In the genomic region with DNA sequence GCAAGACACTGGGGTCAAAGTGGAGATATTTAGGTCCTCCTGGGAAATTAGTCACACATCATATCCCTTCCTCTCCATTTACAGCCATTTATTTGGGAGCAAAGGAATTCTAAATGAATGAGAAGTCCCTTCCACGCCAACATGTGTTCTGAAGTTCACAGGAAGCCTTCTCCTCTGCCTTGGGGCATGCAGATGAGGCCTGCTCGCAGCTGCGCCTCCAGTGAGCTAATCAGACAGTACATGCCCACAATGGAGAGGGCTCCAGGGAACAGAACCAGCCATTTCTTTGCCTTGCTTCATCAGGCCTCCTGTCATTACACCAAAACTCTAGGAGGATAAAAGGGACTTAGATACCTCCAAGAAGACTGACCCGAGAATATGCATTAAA, we compare ENCODE assay signal across 13 mouse cellular contexts.
DNase-seq lines count a peak whose midpoint lies in the region; ATAC-seq and TF ChIP-seq lines count a peak whose summit lies in the region.
"Had no signal": no experiment of that assay in that cellular context is flagged by ENCODE, and none has a peak within 500 bp of the region (broad histone marks: within the 10 kb centered on the region; RNA-seq: fewer than 3 reads in every experiment).

No protein-coding gene starts in this region.

- ATAC-seq in heart, embryonic 11.5 days (replicated peaks; ENCODE audit: insufficient number of reproducible peaks, low FRiP score, low TSS enrichment) = no peak
- no peak for ATAC-seq in kidney, postnatal 0 days (replicated peaks; ENCODE audit: low FRiP score, low read depth)
- no peak for ATAC-seq in liver, embryonic 12.5 days
- ATAC-seq: forebrain, embryonic 13.5 days had no signal

- H3K36me3 ChIP-seq in heart, adult 2 months (ENCODE audit: control insufficient read depth, insufficient read depth, low read length) = no peaks in the 10 kb centered on the region
- H3K36me3 ChIP-seq in heart, embryonic 11.5 days (ENCODE audit: control insufficient read depth, insufficient read depth, low read length) = no peaks in the 10 kb centered on the region
- no peaks in the 10 kb centered on the region for H3K36me3 ChIP-seq in kidney, postnatal 0 days (ENCODE audit: insufficient read depth, low read length)
- H3K36me3 ChIP-seq in liver, embryonic 12.5 days = no peaks in the 10 kb centered on the region
- H3K36me3 ChIP-seq: embryonic facial prominence, embryonic 12.5 days had no signal

- no peaks in the 10 kb centered on the region for H3K9me3 ChIP-seq in heart, embryonic 11.5 days (replicated peaks; ENCODE audit: control insufficient read depth, low read length)
- no peaks in the 10 kb centered on the region for H3K9me3 ChIP-seq in kidney, postnatal 0 days (replicated peaks; ENCODE audit: low read length)
- H3K9me3 ChIP-seq in liver, embryonic 12.5 days (replicated peaks) = no peaks in the 10 kb centered on the region
- H3K9me3 ChIP-seq: embryonic facial prominence, embryonic 12.5 days; forebrain, embryonic 13.5 days had no signal

- no peak overlapping the region for H3K9ac ChIP-seq in heart, adult 2 months (ENCODE audit: low read depth, low read length)
- no peak overlapping the region for H3K9ac ChIP-seq in heart, embryonic 11.5 days (ENCODE audit: low read depth, low read length)
- no peak overlapping the region for H3K9ac ChIP-seq in kidney, postnatal 0 days (ENCODE audit: low read depth, low read length)
- H3K9ac ChIP-seq in liver, embryonic 12.5 days = no peak overlapping the region
- H3K9ac ChIP-seq: embryonic facial prominence, embryonic 12.5 days; forebrain, embryonic 13.5 days; hindbrain, embryonic 14.5 days had no signal

- no peak overlapping the region for H3K4me2 ChIP-seq in heart, embryonic 11.5 days
- H3K4me2 ChIP-seq in kidney, postnatal 0 days (ENCODE audit: low read length) = no peak overlapping the region
- no peak overlapping the region for H3K4me2 ChIP-seq in liver, embryonic 12.5 days
- H3K4me2 ChIP-seq: embryonic facial prominence, embryonic 12.5 days; forebrain, embryonic 13.5 days; hindbrain, embryonic 14.5 days; liver, embryonic 11.5 days had no signal

- TF ChIP-seq CTCF in heart, adult 2 months (IDR thresholded peaks at IDR 0.05) = no peak
- TF ChIP-seq CTCF in kidney, postnatal 0 days (IDR thresholded peaks at IDR 0.05; ENCODE audit: low read depth) = no peak
- TF ChIP-seq CTCF in embryonic fibroblast, embryonic 13.5 days (IDR thresholded peaks at IDR 0.05; ENCODE audit: borderline replicate concordance, insufficient read depth, low read length) = no peak

- peak in 1 of 2 experiments; percentile 32 for DNase-seq in heart, adult 2 months
- DNase-seq in kidney, postnatal 0 days (ENCODE audit: low spot score) = no peak
- no peak for DNase-seq in kidney, postnatal 14 days
- DNase-seq in 3T3-L1 (ENCODE audit: low read depth, low spot score) = peak; percentile 79
- no peak for DNase-seq in testis, postnatal 14 days (ENCODE audit: low spot score)
- DNase-seq: thymus, adult 18-20 months had no signal

- H3K27me3 ChIP-seq in heart, adult 2 months (ENCODE audit: control insufficient read depth, insufficient read depth, low read length) = no peaks in the 10 kb centered on the region
- no peaks in the 10 kb centered on the region for H3K27me3 ChIP-seq in heart, embryonic 11.5 days (ENCODE audit: control insufficient read depth, insufficient read depth, low read length)
- H3K27me3 ChIP-seq in kidney, postnatal 0 days (ENCODE audit: insufficient read depth, low read length) = no peaks in the 10 kb centered on the region
- H3K27me3 ChIP-seq in liver, embryonic 12.5 days (replicated peaks) = no peaks in the 10 kb centered on the region
- H3K27me3 ChIP-seq: embryonic facial prominence, embryonic 12.5 days; forebrain, embryonic 13.5 days had no signal

- H3K27ac ChIP-seq in heart, adult 2 months = peak overlapping the region; percentile 51
- no peak overlapping the region for H3K27ac ChIP-seq in heart, embryonic 11.5 days (ENCODE audit: low read depth, low read length)
- H3K27ac ChIP-seq in kidney, postnatal 0 days = peak overlapping the region; percentile 60
- H3K27ac ChIP-seq in embryonic fibroblast, embryonic 13.5 days (ENCODE audit: insufficient read depth, low read length) = peak overlapping the region; percentile 95
- H3K27ac ChIP-seq in liver, embryonic 12.5 days = no peak overlapping the region
- H3K27ac ChIP-seq: embryonic facial prominence, embryonic 12.5 days; forebrain, embryonic 13.5 days; hindbrain, embryonic 14.5 days had no signal

- no peak for TF ChIP-seq EP300 in heart, adult 2 months (IDR thresholded peaks at IDR 0.05; ENCODE audit: insufficient read depth, low read depth, low read length)

- H3K79me2 ChIP-seq in heart, adult 2 months (replicated peaks; ENCODE audit: control insufficient read depth, insufficient read depth, low read length) = no peaks in the 10 kb centered on the region

- no peak for TF ChIP-seq POLR2A in heart, adult 2 months (IDR thresholded peaks at IDR 0.05; ENCODE audit: insufficient read depth, low read depth, low read length)
- TF ChIP-seq POLR2A in embryonic fibroblast, embryonic 13.5 days (IDR thresholded peaks at IDR 0.05; ENCODE audit: low read depth, low read length) = no peak

- WGBS in heart, adult 2 months = 62% methylated on average over 4 of the region's 4 CpGs
- WGBS in heart, embryonic 11.5 days (ENCODE audit: insufficient replicate concordance) = 79% methylated on average over 4 of the region's 4 CpGs
- 66% methylated on average over 4 of the region's 4 CpGs for WGBS in kidney, postnatal 0 days
- 63% methylated on average over 4 of the region's 4 CpGs for WGBS in liver, embryonic 12.5 days (ENCODE audit: insufficient replicate concordance)

- peaks cover 1% of the 10 kb centered on the region for H3K4me1 ChIP-seq in heart, adult 2 months (ENCODE audit: control insufficient read depth, insufficient read depth, low read length)
- H3K4me1 ChIP-seq in heart, embryonic 11.5 days (ENCODE audit: control insufficient read depth, insufficient read depth, low read length) = no peaks in the 10 kb centered on the region
- H3K4me1 ChIP-seq in kidney, postnatal 0 days (replicated peaks; ENCODE audit: insufficient read depth, low read length) = no peaks in the 10 kb centered on the region
- 0 out of 2 replicates have a peak, but pooled peaks cover 5% of the 10 kb centered on the region for H3K4me1 ChIP-seq in embryonic fibroblast, embryonic 13.5 days (ENCODE audit: control insufficient read depth, insufficient read depth, low read length)
- no peaks in the 10 kb centered on the region for H3K4me1 ChIP-seq in liver, embryonic 12.5 days
- H3K4me1 ChIP-seq: embryonic facial prominence, embryonic 12.5 days; forebrain, embryonic 13.5 days had no signal

- no peak overlapping the region for H3K4me3 ChIP-seq in heart, adult 2 months
- no peak overlapping the region for H3K4me3 ChIP-seq in heart, embryonic 11.5 days (ENCODE audit: low read depth, low read length)
- H3K4me3 ChIP-seq in kidney, postnatal 0 days (replicated peaks; ENCODE audit: low read depth, low read length) = no peak overlapping the region
- H3K4me3 ChIP-seq in embryonic fibroblast, embryonic 13.5 days (ENCODE audit: insufficient read depth, low read length) = no peak overlapping the region
- H3K4me3 ChIP-seq in liver, embryonic 12.5 days = no peak overlapping the region
- H3K4me3 ChIP-seq: embryonic facial prominence, embryonic 12.5 days; forebrain, embryonic 13.5 days had no signal

- intact Hi-C loops in heart, adult 2 months (cut with DNase I) = loop anchor here (2.0 kb wide), 1 partner anchor 71 kb away; a partner anchor contains a TSS

Comparison
In these comparisons a context has a peak if more than half of its experiments do, and no peak if none do; other contexts are left out.
1. H3K27ac ChIP-seq: peak in heart, adult 2 months (single experiment), kidney, postnatal 0 days (single experiment) and embryonic fibroblast, embryonic 13.5 days (single experiment); none in heart, embryonic 11.5 days (single experiment) and liver, embryonic 12.5 days (single experiment).